9 mouse cellular contexts compared by ENCODE assay signal in genomic region chr5:145116916-145117315, GRCm38 (mm10). TPM values are rescaled to one million over a fixed set of nuclear protein-coding genes. Genes with fewer than 3 reads are reported as not detected.
DNase-seq lines count a peak whose midpoint lies in the region; ATAC-seq and TF ChIP-seq lines count a peak whose summit lies in the region.
"Had no signal": no experiment of that assay in that cellular context is flagged by ENCODE, and none has a peak within 500 bp of the region (broad histone marks: within the 10 kb centered on the region; RNA-seq: fewer than 3 reads in every experiment).

No protein-coding gene starts in this region.

- H3K4me3 ChIP-seq in lung, postnatal 0 days (ENCODE audit: low read depth, low read length), result peak overlapping the region; percentile 12; the same call in 1 of the 2 replicates

- no peak for ATAC-seq in monocyte, adult 5-6 weeks (replicated peaks; ENCODE audit: insufficient number of reproducible peaks, low FRiP score, low TSS enrichment, poor library complexity, severe bottlenecking)
- ATAC-seq in lung, postnatal 0 days, result peak; percentile 55
- ATAC-seq in activated CD4-positive, CD25-positive, alpha-beta regulatory T cell, adult 4 months, result no peak

- H3K27me3 ChIP-seq in lung, postnatal 0 days (replicated peaks; ENCODE audit: insufficient read depth, low read length), result no peaks in the 10 kb centered on the region

- WGBS in lung, postnatal 0 days, result 31% methylated on average over 10 of the region's 10 CpGs

- peak; percentile 35 to 42 for DNase-seq in monocyte, adult 2 months (ENCODE audit: low read depth in 1 of 2, low spot score in 2 of 2)
- DNase-seq in adrenal gland, postnatal 25 days, result peak; percentile 75
- peak; percentile 75 for DNase-seq in gastrocnemius, postnatal 10 days
- DNase-seq in kidney, adult 9 months, result peak; percentile 59
- peak; percentile 82 for DNase-seq in lung, postnatal 0 days (ENCODE audit: low spot score)
- DNase-seq in spleen, adult 12 weeks (ENCODE audit: low spot score), result peak; percentile 35

- peak overlapping the region; percentile 42 for H3K4me2 ChIP-seq in lung, postnatal 0 days (replicated peaks; ENCODE audit: low read depth, low read length)

- peak; percentile 79 for TF ChIP-seq CTCF in lung, postnatal 0 days (IDR thresholded peaks at IDR 0.05)

- H3K4me1 ChIP-seq in lung, postnatal 0 days (ENCODE audit: insufficient read depth, low read depth, low read length), result peaks cover 3% of the 10 kb centered on the region; the same call in 1 of the 2 replicates

- peaks cover 5% of the 10 kb centered on the region; the same call in 1 of the 2 replicates for H3K36me3 ChIP-seq in lung, postnatal 0 days (ENCODE audit: insufficient read depth, low read length)

- H3K9ac ChIP-seq in lung, postnatal 0 days (replicated peaks; ENCODE audit: low read depth), result no peak overlapping the region

- no peaks in the 10 kb centered on the region for H3K9me3 ChIP-seq in lung, postnatal 0 days (ENCODE audit: low read length)

- peak overlapping the region; percentile 88 for H3K27ac ChIP-seq in lung, postnatal 0 days (ENCODE audit: low read length)

- no peak for TF ChIP-seq EP300 in lung, postnatal 0 days (IDR thresholded peaks at IDR 0.05)

RNA-seq across cellular contexts. Expression of gene Arpc1b, which starts 2.9 kb away (rescaled TPM):
- 406 to 524 TPM (median 463 TPM) in 3 replicates for total RNA-seq in monocyte, adult 5-6 weeks (2017)
- total RNA-seq in adrenal gland, postnatal 25 days (2021), result 243 and 311 TPM in 2 replicates
- total RNA-seq in gastrocnemius, postnatal 10 days (2021), result 10 to 100 TPM; 78.4 to 98.3 TPM
- polyA plus RNA-seq in lung, postnatal 0 days (2015; fragmentation: Nextera tagmentation; extraction: Ambion mirVana), result 451 and 467 TPM in 2 replicates
- 1,000 to 10,000 TPM in 1 of 2 experiments, 100 to 1,000 TPM in 1; 727 to 1,112 TPM for polyA plus RNA-seq in activated CD4-positive, CD25-positive, alpha-beta regulatory T cell, adult 4 months (2017; shearing (Covaris generic))

RNA-seq across cellular contexts. Expression of gene Pdap1, which starts 23.1 kb away (rescaled TPM):
- 93.1 to 106 TPM (median 95.5 TPM) in 3 replicates for total RNA-seq in monocyte, adult 5-6 weeks (2017)
- 91.0 and 131 TPM in 2 replicates for total RNA-seq in adrenal gland, postnatal 25 days (2021)
- 10 to 100 TPM; 70.6 to 74.2 TPM for total RNA-seq in gastrocnemius, postnatal 10 days (2021)
- polyA plus RNA-seq in lung, postnatal 0 days (2015; fragmentation: Nextera tagmentation; extraction: Ambion mirVana), result 47.9 and 51.1 TPM in 2 replicates
- 10 to 100 TPM; 32.2 to 41.5 TPM for polyA plus RNA-seq in activated CD4-positive, CD25-positive, alpha-beta regulatory T cell, adult 4 months (2017; shearing (Covaris generic))

RNA-seq across cellular contexts. Expression of gene Bud31, which starts 23.2 kb away (rescaled TPM):
- 212 to 285 TPM (median 240 TPM) in 3 replicates for total RNA-seq in monocyte, adult 5-6 weeks (2017)
- total RNA-seq in adrenal gland, postnatal 25 days (2021), result 113 and 115 TPM in 2 replicates
- 10 to 100 TPM; 66.9 to 70.9 TPM for total RNA-seq in gastrocnemius, postnatal 10 days (2021)
- 152 TPM in 2 replicates for polyA plus RNA-seq in lung, postnatal 0 days (2015; fragmentation: Nextera tagmentation; extraction: Ambion mirVana)
- 100 to 1,000 TPM; 107 to 118 TPM for polyA plus RNA-seq in activated CD4-positive, CD25-positive, alpha-beta regulatory T cell, adult 4 months (2017; shearing (Covaris generic))

RNA-seq across cellular contexts. Expression of gene Kpna7, which starts 33.1 kb away (rescaled TPM):
- total RNA-seq in monocyte, adult 5-6 weeks (2017), result not detected in 3 replicates
- not detected in 2 replicates for total RNA-seq in adrenal gland, postnatal 25 days (2021)
- total RNA-seq in gastrocnemius, postnatal 10 days (2021), result not detected
- polyA plus RNA-seq in lung, postnatal 0 days (2015; fragmentation: Nextera tagmentation; extraction: Ambion mirVana), result not detected in 2 replicates
- polyA plus RNA-seq in activated CD4-positive, CD25-positive, alpha-beta regulatory T cell, adult 4 months (2017; shearing (Covaris generic)), result not detected
- polyA plus RNA-seq: large intestine, adult 2 months had no signal

RNA-seq across cellular contexts. Expression of gene Arpc1a, which starts 33.3 kb away (rescaled TPM):
- total RNA-seq in monocyte, adult 5-6 weeks (2017), result 79.3 to 85.9 TPM (median 81.0 TPM) in 3 replicates
- 110 and 126 TPM in 2 replicates for total RNA-seq in adrenal gland, postnatal 25 days (2021)
- total RNA-seq in gastrocnemius, postnatal 10 days (2021), result 10 to 100 TPM; 42.7 to 43.7 TPM
- polyA plus RNA-seq in lung, postnatal 0 days (2015; fragmentation: Nextera tagmentation; extraction: Ambion mirVana), result 127 and 129 TPM in 2 replicates
- 10 to 100 TPM; 84.8 to 96.6 TPM for polyA plus RNA-seq in activated CD4-positive, CD25-positive, alpha-beta regulatory T cell, adult 4 months (2017; shearing (Covaris generic))
